Mouse (Mus musculus) right cerebral cortex, postnatal 25 days (tissue): ENCODE results near the gene Catsperg1.
"Not testable (repeated sequence)": the region's sequence is repeated elsewhere in the genome, so short reads cannot be mapped to it uniquely, and the experiment has no call there.

Source experiments
- DNase-seq: peaks from one replicate; pipeline ENCODE4 v3.0.0; 2022

Gene Catsperg1

DNA sequence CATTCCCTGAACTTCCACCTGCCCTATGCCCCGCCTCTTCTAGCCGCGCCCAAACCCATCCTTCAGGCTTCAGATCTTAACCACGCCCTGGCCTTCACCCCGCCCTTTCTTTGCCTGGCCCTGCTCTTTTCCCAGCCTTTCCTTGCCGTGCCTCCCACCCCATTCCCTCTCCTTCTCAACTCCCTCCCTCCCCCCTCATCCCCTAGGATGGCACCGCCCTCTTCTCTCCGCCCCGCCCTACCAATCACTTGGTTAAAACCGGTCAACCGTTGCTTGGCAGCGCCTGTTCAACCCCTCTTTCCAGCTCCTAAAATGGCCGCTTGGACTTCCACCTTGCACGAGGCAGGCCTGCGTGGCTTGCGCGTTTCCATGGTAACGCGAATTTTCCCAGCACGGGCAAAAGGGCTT lies at the start of gene Catsperg1:
TSS of gene Catsperg1 (minus strand) at position 361 of the 408 bp plus-strand sequence.
- no peak for DNase-seq

DNA sequence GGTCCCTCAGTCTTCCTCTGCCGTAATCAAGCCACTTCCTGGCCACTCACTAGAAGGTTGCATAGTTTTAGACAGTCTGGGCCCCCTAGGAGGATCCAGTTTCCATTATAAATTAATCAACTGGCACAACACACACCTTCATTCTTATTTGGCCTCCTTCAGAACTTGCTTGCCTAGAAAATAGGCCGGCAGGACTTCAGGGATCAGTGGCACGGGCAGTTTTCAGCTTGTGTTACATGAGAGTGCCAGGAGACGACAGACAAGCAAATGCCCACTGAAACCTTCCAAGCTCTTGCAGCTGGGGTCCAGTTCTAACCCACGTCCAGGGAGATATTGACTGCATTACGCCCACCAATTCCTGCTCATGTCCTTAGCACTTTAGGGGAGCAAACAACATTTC lies 48.3 kb upstream of the Catsperg1 start:
- no peak for DNase-seq

DNA sequence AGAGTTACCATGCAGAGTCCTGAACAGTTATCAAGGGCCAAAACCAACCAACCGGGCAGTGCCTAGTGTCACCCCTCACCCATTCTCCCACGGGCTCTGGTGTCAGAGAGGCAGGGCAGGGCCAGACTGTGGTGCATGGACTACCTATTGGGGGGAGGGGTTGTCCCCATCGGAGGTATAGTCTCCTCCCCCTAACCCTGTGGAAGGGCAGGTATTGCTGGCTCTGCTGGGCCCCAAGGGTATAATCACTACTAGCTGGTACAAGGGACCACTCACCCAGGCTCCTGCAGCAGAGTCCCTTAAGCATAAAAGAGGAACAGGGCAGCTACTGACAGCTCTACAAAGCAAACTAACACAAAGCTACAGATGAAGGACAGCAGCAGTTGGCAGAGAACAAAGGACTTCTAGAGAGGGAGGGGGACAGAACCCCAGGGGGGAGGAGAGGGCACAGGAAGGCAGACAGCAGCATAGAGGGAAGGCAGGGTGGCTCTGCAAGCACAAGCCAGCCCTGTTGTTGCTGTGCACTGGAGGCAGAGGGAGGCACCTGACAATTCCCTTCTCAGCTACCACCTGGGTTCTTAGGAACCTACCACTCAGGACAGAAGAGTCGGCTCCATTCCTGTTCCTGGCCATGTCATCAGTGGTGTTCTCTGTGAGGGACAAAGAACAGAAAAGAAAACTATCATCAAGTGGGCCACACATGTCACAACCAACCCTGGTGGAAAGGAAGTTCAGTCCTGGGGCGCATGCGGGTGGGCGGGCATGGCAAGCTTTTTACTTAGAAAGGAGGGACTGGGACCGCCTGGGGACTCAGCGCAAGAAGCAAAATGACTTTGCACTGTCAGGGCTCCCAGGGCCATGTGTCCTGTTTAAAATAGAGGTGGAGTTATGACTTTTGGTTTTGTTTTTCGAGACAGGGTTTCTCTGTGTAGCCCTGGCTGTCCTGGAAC lies 46.2 kb upstream of the Catsperg1 start:
- DNase-seq, result no peak

DNA sequence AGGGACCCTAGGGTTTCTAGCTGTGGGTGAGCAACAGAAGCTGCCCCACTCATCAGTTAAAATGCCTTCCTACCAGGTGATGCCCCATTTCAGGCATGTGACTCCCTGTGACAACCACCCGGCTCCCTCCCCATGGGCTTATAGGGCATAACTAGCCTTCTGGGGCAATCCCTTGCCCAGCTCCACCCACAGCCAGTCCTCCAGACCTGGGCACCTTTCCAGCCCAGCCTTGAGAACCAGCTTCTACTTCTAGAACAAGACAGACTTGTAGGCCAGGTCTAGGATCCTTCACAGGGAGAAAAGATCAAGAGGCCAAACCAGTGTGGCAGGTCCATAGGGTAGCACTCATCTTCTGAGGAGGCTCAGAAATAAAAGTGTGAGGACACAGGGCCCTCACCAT lies 43.5 kb upstream of the Catsperg1 start:
- DNase-seq, result no peak

DNA sequence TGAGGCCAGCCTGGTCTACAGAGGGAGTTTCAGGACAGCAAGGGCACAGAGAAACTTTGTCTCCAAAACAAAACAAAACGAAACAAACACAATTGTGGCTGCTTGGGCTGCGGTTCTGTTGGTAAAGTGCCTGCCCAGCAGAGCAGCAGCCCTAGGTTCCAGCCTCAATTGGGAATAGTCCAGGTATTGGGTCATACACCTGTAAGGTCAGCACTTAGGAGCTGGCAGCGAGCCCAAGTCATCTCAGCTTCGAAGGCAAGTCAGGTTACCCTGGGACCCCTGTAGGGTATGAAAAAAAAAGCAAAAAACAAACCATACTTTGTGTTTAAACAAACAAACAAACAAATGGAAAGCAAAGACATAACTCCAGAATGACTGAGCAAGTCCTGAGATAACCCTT lies 42.0 kb upstream of the Catsperg1 start:
- no peak for DNase-seq

DNA sequence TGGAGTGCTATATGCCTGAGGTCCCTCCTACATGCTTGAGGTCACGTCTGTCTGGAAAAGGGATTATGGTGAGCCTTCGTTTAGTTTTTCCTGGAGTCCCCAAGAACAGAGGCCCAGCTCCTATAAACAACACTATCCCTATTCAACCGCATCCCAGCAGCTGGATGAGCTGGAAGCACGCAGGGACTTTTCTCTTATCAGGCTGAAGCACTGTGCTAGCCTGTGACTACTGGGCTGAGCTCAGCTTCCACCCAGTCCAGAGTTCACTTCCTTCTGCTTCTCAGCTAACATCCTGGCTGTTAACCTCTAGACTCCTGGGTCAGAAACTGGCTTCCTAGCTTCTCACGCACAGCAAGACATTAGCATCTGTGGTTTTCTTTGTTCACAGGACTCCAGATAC lies 40.0 kb upstream of the Catsperg1 start:
- no peak for DNase-seq

DNA sequence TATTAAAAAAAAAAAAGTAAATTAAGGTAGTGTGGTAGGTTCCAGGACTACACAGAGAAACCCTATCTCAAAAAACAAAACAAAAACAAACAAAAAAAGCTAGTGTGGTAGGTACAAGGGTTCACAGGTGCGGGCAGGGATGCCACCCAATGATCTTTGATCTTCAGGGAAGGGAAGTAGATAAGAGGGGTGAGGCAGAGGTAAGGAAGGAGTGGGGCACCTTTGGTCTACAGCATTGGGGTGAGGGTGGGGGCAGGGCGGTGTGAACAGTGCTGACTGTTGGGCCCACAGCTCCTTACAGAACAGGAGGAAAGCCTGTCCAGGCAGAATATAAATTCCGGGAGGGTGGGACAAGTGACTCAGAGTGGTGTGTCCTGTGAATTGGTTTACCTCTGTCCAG lies 37.3 kb upstream of the Catsperg1 start:
- DNase-seq, result no peak

DNA sequence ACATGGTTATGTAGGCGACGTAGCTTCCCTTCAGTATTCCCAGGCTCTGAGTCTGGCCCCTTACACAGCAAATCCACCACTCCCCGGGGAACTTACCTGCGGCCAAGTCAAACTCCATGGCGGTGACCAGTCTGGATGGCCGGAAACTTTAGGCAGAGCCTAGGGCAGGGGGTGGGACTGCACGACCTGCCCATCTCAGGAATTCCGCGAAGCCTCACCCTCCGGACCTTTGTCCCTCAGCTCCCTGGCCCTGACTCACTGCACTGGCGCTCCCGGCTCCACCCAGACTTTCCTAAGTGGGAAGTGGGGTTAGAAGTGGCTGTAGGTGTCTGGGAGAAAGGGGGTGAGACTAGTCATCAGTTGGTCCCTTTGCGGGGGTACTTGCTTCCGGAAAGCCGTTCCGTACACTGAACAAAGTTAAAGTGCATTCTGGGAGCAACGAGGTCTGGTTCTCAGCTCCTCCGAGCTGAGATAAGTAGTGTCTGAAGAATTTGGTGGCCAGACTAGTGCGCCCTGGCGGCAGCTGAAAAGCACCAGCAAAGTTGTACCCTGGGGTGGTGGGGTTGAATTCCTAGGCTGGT lies 34.5 kb upstream of the Catsperg1 start, which contains the start of gene 2200002D01Rik:
TSS of gene 2200002D01Rik (minus strand) at position 206 of the 581 bp plus-strand sequence.
- no peak for DNase-seq

DNA sequence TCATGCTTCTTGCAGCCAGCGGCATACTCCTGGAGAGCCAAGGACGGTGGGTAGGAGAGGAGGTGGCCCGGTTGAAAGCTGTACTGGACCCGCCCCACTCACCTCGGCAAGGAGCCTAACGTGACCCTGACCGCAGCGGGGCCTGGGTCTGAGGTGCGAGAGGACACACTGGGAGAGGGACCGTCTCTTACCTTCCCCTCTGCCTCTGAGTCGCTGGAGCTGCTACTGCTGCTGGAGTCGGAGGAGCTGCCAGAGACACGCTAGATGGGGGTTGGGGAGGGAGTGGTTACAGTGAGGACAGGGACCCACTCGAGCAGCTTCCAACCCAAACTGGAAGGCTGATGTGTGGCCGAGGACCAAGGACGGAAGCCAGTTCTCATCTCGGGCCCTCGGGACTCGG lies 33.9 kb upstream of the Catsperg1 start:
- no peak for DNase-seq

DNA sequence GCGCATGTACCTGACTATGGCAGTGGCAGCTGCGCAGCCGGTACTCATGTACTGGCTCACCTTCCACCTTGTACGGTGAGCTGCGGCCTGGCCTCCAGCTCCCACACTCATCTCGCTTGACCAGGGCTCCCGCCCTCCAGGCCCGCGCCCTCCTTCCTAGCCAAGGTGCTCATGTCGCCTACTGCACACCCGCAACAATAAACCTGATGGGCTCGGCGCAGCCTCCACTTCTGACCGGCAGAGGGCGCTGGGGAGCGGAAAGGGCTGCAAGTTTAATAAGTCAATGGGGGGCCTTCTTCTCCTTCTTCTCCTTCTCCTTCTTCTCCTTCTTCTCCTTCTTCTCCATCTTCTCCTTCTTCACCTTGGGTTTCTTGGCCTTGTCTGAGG lies 33.5 kb upstream of the Catsperg1 start:
- DNase-seq, result peak; percentile 64

DNA sequence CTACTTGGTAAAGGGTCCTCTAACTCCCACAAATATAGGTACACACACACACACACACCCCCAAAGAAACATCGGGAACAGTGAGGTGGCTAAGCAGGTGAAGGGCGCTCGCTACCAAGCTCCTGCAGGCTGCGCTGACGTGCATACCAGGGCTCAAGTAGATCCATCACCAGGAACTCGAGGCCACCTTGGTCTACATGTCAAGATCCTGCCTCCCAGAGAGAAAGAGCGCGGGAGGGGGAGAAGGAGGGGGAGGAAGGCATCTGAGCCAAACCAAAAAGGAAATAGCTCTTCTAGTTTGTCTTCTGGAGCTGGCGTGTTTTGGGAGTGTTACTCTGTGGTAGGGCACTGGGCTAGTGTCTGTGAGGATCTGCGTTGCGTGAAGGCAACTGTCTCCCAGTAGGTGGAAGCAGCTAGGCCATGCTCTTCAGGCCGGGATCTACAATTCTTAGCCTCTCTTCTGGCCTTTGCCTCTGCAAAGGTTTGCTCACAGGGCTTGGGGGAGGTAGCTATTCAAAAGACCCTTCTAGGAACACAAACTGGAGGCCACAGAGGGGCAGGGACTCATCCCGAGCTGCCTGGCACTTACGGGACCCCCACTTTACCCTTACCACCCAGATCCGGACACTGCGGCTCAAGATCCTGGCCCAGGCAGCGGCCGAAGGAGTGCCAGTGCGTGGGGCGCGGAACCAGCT lies 32.9 kb upstream of the Catsperg1 start:
- no peak for DNase-seq

DNA sequence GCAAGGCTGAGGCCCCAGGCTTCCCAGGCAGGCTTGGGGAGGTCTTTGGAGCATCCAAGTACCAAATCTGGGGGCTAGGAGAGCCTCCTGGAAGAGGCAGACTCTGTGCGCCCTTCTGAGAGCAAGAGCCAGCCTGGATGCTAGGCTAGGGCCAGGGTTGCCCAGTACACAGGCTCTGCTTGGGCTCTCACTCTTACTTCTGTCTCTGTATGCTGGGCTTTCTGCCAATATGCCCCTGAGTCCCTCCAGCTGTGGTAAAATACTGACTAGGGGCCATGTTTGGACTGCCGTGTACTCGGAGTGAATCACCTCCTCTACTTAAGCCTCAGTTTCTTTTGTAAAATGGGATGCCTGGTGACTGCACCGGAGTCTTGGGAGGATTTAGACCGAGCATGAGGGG lies 32.2 kb upstream of the Catsperg1 start:
- DNase-seq, result no peak

DNA sequence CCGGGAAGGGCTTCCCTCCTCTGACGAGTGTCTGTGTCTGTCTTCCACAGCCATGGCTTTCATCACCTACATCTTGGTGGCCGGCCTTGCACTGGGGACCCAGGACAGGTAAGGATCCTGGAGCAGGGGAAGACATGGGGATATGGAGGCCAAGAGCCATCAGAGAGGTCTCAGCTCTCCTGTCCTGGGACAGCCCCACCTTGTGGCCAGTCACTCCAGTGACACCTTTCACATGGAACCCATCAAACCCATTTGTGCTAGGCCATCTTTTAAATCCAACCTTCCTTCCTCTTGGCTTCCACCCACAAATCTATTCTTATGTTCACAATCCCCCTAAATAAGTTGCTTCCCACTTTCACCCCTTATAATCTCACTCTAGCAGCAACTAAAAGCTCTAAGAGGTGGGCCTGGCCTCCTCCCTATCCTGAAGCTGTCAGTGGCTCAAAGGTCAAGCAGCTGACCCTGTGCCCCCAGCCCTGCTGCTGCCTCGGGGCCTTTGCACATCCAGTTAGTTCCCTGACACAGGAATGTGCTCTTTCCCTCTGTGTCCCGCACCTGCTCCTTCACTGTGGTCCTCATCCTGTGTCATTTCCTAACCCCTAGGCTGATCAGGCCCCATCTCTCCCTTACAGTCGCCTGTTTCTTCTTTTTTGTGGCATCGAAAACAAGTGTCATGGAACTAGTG lies 31.0 kb upstream of the Catsperg1 start:
- DNase-seq, result no peak

DNA sequence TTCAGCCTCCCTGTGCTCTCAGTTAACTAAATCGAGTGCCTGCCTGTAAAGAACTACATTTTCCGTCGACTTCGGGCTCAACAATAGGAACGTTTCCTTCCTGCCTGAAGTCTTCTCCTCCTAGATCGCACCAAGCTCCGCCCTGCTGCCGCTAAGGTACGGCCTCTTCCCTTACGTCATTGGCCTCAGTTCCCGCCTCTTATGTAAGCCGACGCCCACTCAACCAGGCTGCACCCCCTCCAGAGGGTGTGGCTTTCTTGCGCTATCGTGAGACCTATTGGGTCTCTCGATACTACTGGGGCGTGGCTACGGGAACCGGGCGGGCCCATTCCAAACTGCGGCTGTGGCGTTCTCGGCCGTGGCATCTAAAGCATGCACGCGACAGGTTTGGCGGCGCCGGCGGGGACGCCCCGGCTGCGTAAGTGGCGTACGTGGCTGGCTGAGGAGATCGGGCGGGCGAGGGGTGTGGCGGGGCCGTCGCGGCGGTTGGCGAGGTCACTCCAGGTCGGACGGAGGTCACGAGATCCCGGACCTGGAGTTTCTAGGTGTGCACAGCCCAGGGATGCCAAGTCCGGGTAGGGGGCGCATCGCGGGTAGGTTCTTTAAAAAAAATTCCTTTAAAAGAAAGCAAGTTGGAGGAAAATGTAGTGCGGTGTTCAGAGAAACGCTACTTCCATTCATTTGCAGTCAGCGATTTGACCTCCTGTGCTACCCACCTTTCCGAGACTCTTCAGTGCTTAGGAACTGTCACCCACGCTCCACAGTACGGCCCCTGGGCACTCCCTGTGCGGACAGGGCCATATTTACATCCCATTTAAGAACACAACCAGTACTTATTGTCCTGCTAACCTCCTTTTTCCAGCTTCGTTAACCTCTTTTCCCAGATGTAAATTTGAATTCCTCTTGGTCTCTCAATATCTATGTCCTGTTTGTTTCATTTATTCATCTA lies 24.5 kb upstream of the Catsperg1 start, which contains the start of gene Yif1b:
TSS of gene Yif1b (plus strand) at position 311 of the 949 bp plus-strand sequence.
- peak; percentile 97 for DNase-seq

DNA sequence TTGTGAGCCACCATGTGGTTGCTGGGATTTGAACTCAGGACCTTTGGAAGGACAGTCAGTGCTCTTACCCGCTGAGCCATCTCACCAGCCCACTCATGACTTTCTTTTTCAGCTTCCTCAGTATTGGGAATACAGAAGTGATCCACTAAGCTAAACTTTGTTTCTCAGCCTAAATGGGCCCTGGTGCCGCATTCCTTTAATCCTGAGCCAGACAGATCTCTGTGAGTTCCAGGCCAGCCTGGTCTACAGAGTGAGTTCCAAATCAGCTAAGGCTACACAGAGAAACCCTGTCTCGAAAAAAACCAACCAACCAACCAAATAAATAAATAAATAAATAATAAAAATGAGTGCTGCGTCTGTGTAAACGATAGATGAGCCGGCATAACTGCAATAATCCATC lies 23.8 kb upstream of the Catsperg1 start:
- DNase-seq, result not testable (repeated sequence)

DNA sequence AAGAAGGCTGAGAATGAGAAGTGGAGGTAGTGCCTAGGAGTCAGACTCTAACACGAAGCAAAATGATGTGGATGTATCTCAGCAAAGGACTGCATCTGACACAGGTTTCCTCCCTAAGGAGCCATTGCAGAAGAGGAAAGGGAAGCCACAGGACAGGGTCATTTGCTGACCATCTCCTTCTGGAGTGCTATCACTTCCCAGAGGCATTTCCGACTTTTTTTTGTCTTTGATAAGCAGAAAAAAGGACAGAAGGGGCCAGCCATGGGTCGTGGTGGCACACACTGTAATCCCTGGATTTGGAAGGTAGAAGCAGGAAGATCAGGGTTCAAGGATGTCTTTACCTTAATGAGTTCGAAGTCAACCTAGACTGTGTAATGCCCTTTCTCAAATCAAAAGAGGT lies 22.8 kb upstream of the Catsperg1 start:
- no peak for DNase-seq

DNA sequence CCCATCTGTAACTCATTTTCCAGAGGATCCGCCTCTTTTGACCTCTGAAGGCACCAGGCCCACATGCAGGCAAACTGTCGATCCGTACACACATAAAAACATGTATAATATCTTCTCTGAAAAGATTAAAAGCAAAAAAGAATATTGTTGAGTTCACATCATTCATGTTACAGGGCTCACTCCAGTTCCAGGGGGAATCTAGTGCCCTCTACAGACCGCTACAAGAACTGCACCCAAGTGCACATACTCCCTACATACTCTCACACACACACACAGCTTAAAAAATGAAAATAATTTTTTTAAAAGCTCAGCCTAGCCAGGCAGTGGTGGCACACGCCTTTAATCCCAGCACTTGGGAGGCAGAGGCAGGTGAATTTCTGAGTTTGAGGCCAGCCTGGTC lies 20.8 kb upstream of the Catsperg1 start:
- no peak for DNase-seq

DNA sequence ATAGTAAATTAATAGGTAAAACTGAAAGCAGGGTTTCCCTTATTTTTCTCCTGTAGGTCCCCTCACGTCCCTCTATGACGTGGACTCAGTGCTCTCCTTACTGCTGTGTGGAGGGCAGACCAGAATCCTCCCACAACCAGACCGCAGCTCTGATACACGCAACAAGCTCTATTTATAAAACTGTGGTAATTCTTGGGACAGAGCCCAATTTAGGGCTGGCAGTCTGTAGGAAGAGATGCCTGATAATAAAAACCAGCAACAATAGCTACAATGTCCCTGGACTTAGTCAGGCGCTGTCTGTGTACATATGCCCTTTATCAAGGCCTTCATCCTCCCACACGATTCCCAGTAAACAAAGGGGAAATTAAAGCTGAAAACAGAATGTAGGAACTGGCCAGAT lies 19.9 kb upstream of the Catsperg1 start:
- no peak for DNase-seq

DNA sequence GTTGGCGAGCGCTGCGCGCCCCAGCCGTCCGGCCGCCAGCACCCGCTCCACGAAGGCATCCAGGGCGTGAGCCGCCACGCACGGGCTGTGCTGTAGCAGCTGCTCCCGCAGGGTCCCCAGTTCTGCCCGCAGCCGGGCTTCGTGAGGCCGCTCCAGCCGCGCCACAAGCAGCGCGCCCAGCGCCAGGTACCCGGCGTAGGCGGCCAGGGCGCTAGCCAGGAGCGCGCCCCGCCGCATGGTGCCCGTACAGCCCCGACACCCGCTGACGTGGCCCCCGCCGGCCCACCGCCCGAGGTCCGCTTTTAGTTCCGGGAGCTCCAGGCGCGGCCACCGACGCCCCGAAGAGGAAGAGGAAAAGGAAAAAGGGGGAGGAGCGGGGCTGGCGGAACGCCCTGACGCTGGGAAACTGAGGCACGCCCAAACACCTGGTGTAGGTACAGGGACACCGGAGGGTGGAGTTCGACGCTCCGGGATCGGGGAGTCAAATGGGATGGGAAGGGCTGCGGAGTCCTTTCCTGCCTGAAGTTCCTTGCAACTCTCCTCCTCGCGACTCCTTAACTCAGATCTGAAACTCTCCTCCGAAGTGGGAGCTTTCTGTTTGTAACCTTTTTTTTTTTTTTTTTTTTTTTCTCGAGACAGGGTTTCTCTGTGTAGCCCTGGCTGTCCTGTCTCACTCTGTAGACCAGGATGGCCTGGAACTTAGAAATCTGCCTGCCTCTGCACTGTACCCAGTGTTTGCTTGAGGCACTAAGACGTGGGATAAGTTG lies 18.6 kb upstream of the Catsperg1 start, which contains the start of gene Kcnk6:
TSS of gene Kcnk6 (minus strand) at position 269 of the 767 bp plus-strand sequence.
- DNase-seq, result peak; percentile 35

DNA sequence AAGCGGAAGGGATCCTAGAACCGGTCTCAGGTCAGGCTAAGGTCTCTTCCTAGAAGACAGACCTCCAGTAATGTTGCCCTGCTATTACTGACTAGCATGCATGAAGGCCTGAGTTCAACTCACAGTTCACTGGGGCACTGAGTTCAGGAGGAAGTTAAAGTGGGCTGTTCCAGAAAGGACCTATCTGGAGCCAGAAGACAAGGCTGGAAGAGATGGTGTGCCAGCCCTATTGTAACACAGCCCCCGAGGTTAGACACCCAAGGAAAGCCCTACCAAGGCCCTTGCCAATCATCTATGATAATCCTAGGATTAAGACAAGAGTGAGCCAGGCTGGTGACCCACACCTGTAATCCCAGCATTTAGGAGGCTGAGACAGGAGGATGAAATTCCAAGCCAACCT lies 17.7 kb upstream of the Catsperg1 start:
- no peak for DNase-seq

DNA sequence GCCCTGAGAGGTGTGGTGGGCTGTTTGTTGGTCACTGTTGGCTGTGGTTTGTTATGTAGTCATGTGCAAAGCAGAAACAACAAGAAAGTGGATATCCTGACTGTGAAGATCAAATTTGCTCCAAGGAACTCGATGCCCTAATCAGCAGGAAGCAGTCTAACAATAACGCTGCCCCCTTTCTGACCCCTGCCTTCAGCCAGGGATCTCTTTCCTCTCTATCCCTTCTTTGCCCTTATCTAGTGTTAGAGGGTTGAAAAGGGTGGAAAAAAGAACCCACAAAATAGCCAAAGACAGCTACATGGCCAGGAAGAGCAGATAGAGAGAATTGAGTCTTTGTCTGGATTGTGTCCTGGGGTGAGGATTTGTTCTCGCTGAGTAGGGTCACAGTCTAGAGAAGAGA lies 16.7 kb upstream of the Catsperg1 start:
- no peak for DNase-seq
